Mouse (Mus musculus): ENCODE data around the gene Lsm14b.

- TF ChIP-seq CTCF (conservative IDR thresholded peaks at IDR 0.05; ENCODE audit: low read length) (no peak), POU5F1 (IDR thresholded peaks at IDR 0.05; ENCODE audit: borderline replicate concordance, low read length) (no peak), NANOG (IDR thresholded peaks at IDR 0.05; ENCODE audit: borderline replicate concordance, low read length) (no peak)
Measured at GRCm38 (mm10) chr2:180047580-180047979, 22.8 kb downstream of the Lsm14b start.

Measured in E14TG2a.4 (cell line).